Mouse (Mus musculus): ENCODE measurements around the gene 4930505A04Rik. TPM values are rescaled to one million over a fixed set of nuclear protein-coding genes. Genes with fewer than 3 reads are reported as not detected.

Gene 4930505A04Rik
- polyA plus RNA-seq (2016; fragmentation: Nextera tagmentation; extraction: Ambion mirVana), result 0.22 and 0.23 TPM in 2 replicates

- Histone ChIP-seq H3K9ac (peak within 1 kb of the TSS; percentile 51; the same call in 1 of the 2 replicates), H3K27ac (no peak within 1 kb of the TSS), H3K4me2 (replicated peaks) (peak within 1 kb of the TSS; percentile 74), H3K27me3 (replicated peaks) (no peaks in the 10 kb centered on the region), H3K4me1 (0 out of 2 replicates have a peak, but pooled peaks cover 7% of the 10 kb centered on the region), H3K4me3 (peak within 1 kb of the TSS; percentile 42), H3K36me3 (no peaks in the 10 kb centered on the region), H3K9me3 (no peaks in the 10 kb centered on the region)
- 10% methylated on average over 17 of the region's 17 CpGs for WGBS
- ATAC-seq (ENCODE audit: low FRiP score, low read depth), result peak; percentile 99
Measured at GRCm38 (mm10) chr11:30471751-30472593, at the start of gene 4930505A04Rik. Gene 4930505A04Rik, minus strand, starts transcription at chr11:30471827.

DNA sequence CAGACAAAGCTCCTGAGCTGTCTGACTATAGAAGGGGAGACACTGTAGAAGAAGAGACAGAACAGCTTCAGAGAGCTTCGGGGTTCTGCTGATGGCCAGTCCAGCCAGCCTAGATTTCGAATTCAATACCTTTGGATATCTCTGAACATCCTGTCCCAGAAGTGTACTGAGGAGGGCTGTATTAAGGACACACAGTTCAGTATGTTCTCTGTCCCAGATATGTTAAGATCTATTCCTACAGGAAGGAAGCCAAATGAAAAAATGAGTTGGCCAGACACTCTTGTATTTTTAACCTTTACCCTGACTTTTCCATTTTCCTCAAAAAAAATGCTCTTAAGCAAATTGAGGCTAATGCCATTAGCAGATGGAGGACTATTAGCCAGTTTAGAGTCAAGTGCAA lies 45.5 kb upstream of the 4930505A04Rik start:
- Histone ChIP-seq H3K27me3 (replicated peaks) (no peaks in the 10 kb centered on the region), H3K9me3 (no peaks in the 10 kb centered on the region)
- 85% methylated on average over 2 of the region's 2 CpGs for WGBS

GRCm38 (mm10) chr11:30508178-30508577 lies 36.6 kb upstream of the 4930505A04Rik start:
- Histone ChIP-seq H3K4me3 (no peak overlapping the region), H3K9me3 (no peaks in the 10 kb centered on the region), H3K4me2 (replicated peaks) (no peak overlapping the region), H3K4me1 (no peaks in the 10 kb centered on the region), H3K36me3 (no peaks in the 10 kb centered on the region), H3K27ac (no peak overlapping the region), H3K27me3 (replicated peaks) (no peaks in the 10 kb centered on the region), H3K9ac (no peak overlapping the region)
- 89% methylated on average over 4 of the region's 4 CpGs for WGBS
- no peak for ATAC-seq (ENCODE audit: low FRiP score, low read depth)

More for the DNA sequence above, 45.5 kb upstream of the 4930505A04Rik start:
- Histone ChIP-seq H3K4me3 (no peak overlapping the region), H3K4me1 (no peaks in the 10 kb centered on the region), H3K9ac (no peak overlapping the region), H3K27ac (no peak overlapping the region), H3K4me2 (replicated peaks) (no peak overlapping the region), H3K36me3 (no peaks in the 10 kb centered on the region)
- ATAC-seq (ENCODE audit: low FRiP score, low read depth), result no peak

DNA sequence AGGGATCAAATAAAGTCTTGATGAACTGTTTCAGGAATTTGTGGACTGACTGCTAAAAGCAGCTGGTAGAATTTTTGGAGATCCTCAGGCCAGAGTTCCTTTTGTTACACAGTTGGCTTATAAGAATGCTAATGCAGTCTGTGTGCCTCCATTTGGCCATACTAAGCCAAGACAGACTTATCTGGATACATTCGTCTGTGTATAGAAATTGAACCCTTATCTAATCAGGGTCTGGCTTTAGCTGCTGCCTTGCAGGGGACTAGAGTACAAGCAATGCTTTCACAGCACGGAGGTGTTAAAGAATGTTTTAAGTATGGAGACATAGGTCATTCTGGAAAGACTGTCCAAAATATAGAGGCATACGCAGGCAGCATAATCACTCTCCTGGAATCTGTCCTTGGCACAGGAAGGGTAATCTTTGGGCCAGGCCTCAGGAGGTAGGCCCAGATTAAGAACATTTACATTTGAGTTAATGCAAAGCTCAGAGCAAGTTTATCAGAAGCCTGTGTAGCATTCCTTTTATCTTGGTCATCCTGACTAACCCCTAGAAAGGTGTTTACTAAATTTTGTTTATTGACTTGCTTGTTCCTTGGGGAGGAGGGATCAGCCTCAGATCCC lies 27.2 kb upstream of the 4930505A04Rik start:
- Histone ChIP-seq H3K4me1 (no peaks in the 10 kb centered on the region), H3K27ac (no peak overlapping the region), H3K4me2 (replicated peaks) (no peak overlapping the region), H3K27me3 (replicated peaks) (no peaks in the 10 kb centered on the region), H3K9ac (no peak overlapping the region), H3K36me3 (no peaks in the 10 kb centered on the region), H3K9me3 (no peaks in the 10 kb centered on the region), H3K4me3 (no peak overlapping the region)
- ATAC-seq (ENCODE audit: low FRiP score, low read depth), result no peak
- 84% methylated on average over 3 of the region's 3 CpGs for WGBS

DNA sequence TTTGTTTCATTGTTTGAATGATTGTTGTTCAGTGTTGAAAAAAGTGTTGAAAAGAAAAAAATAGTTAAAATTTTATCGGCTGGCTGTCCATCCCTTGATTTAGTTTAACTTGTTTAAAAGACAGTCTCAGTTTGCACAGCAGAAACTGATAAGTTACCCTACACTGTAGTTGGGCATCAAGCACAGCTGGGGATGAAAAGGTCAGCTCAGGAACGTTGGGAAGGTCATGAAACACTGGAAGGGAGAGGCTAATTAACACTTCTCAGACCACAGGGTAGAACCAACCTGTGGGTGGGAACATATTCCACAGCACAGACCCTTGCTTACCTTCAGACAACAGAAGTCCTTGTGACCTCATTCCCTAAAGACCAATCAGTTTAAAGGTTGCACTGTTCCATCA lies 25.5 kb upstream of the 4930505A04Rik start:
- Histone ChIP-seq H3K27ac (no peak overlapping the region), H3K4me2 (replicated peaks) (no peak overlapping the region), H3K27me3 (replicated peaks) (no peaks in the 10 kb centered on the region), H3K36me3 (no peaks in the 10 kb centered on the region), H3K4me1 (no peaks in the 10 kb centered on the region), H3K9me3 (no peaks in the 10 kb centered on the region), H3K4me3 (no peak overlapping the region), H3K9ac (no peak overlapping the region)
- ATAC-seq (ENCODE audit: low FRiP score, low read depth), result no peak
- 67% methylated on average over 2 of the region's 2 CpGs for WGBS

DNA sequence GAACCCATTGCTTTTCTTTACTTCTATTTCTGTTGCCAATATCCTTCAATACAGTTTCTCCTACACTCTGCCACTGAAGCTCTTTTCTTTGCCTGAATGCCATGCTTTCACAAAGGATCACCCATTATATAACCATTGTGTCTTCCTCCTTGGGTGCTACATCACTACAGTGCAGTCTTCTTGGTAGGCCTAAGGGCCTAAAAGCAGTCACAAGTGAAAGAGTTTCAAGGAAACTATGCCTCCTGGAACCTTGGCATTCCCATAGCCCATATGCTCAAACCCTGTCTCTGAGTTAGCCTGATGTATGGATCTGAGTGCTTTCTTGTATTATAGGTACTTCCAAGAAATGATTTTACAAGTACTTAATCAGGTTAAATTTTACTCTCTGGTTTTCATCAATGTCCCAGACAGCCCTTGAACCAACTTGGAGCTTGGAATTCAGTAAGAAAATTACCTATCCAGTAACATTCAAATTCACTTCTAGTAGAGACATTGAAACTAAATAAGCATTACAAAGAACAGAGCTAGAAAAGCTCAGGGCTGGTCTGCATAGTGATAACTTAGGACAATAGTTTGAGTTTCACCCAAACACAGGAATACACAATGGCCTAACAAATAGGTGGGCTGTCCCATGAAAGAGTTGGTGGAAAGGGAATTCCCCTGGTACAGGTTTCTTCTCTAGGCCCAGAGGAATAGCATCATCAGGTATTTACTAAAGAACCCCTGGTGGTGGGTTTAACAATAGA lies 20.1 kb upstream of the 4930505A04Rik start:
- Histone ChIP-seq H3K27me3 (replicated peaks) (no peaks in the 10 kb centered on the region), H3K9ac (no peak overlapping the region), H3K27ac (no peak overlapping the region), H3K36me3 (no peaks in the 10 kb centered on the region), H3K4me2 (replicated peaks) (no peak overlapping the region), H3K4me1 (no peaks in the 10 kb centered on the region), H3K9me3 (no peaks in the 10 kb centered on the region), H3K4me3 (no peak overlapping the region)
- no peak for ATAC-seq (ENCODE audit: low FRiP score, low read depth)

DNA sequence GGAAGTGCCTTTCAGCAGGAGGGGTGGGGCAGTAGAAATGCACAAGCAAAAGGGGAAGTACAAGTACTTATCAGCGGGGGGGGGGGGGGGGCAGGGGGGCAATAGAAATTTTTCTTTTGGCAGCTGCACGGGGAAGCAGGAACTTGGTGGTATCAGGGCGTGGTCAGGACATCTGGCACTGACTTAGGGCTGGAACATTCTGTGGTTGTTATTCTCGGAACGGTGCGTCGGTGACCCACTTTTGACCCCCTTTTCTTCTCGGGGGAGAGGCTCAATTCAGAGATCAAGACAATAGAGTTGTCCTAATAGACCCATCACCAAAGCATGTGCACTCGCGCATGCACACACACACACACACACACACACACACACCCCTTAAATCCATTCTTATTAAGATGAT lies 16.6 kb upstream of the 4930505A04Rik start:
- no peaks in the 10 kb centered on the region for H3K4me1 ChIP-seq
- H3K27me3 ChIP-seq (replicated peaks), result no peaks in the 10 kb centered on the region
- H3K36me3 ChIP-seq, result no peaks in the 10 kb centered on the region
- no peak overlapping the region for H3K4me3 ChIP-seq
- no peak overlapping the region for H3K4me2 ChIP-seq (replicated peaks)
- no peak for ATAC-seq (ENCODE audit: low FRiP score, low read depth)
- H3K27ac ChIP-seq, result no peak overlapping the region
- 73% methylated on average over 10 of the region's 10 CpGs for WGBS
- H3K9ac ChIP-seq, result no peak overlapping the region
- no peaks in the 10 kb centered on the region for H3K9me3 ChIP-seq

GRCm38 (mm10) chr11:30483286-30483685 lies 11.7 kb upstream of the 4930505A04Rik start:
- ATAC-seq (ENCODE audit: low FRiP score, low read depth), result no peak
- no peak overlapping the region for H3K4me2 ChIP-seq (replicated peaks)
- H3K27ac ChIP-seq, result no peak overlapping the region
- H3K27me3 ChIP-seq (replicated peaks), result no peaks in the 10 kb centered on the region
- WGBS, result 89% methylated on average over 4 of the region's 4 CpGs
- H3K4me3 ChIP-seq, result no peak overlapping the region
- H3K9ac ChIP-seq, result no peak overlapping the region
- no peaks in the 10 kb centered on the region for H3K36me3 ChIP-seq
- H3K4me1 ChIP-seq, result no peaks in the 10 kb centered on the region
- H3K9me3 ChIP-seq, result no peaks in the 10 kb centered on the region

DNA sequence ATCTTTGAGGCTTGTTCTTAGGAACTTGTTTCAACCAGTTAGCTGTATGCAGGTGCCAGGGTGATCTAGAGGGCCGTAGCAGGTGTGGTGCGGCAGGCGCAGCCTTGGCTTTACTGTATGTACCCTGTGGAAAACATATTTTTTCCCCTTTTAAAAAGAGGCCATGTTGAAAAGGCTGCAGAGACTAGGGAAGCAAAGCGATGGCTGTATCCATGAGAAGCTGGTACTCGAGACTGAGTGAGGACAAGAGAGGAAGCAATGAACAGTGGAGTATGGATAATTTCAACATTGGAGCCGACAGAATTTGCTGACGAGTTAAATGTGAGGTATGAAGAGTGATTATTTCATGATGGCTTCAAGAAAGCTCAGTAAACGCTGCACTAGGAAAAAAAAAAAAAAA lies 440 bp downstream of the 4930505A04Rik start:
- Histone ChIP-seq H3K9ac (no peak overlapping the region), H3K4me1 (0 out of 2 replicates have a peak, but pooled peaks cover 7% of the 10 kb centered on the region), H3K4me3 (no peak overlapping the region), H3K4me2 (replicated peaks) (peak overlapping the region; percentile 74), H3K27ac (no peak overlapping the region), H3K27me3 (replicated peaks) (no peaks in the 10 kb centered on the region), H3K36me3 (no peaks in the 10 kb centered on the region), H3K9me3 (no peaks in the 10 kb centered on the region)
- 0 out of 2 replicates have a peak, but pooled peaks have one; percentile 5 for ATAC-seq (ENCODE audit: low FRiP score, low read depth)
- WGBS, result 75% methylated on average over 8 of the region's 8 CpGs

- 90% methylated on average over 4 of the region's 4 CpGs for WGBS
- H3K9me3 ChIP-seq, result no peaks in the 10 kb centered on the region
- no peak overlapping the region for H3K9ac ChIP-seq
- no peak overlapping the region for H3K4me3 ChIP-seq
- H3K27me3 ChIP-seq (replicated peaks), result no peaks in the 10 kb centered on the region
- no peak overlapping the region for H3K27ac ChIP-seq
- H3K4me1 ChIP-seq, result no peaks in the 10 kb centered on the region
- H3K36me3 ChIP-seq, result no peaks in the 10 kb centered on the region
- ATAC-seq (ENCODE audit: low FRiP score, low read depth), result no peak
- H3K4me2 ChIP-seq (replicated peaks), result no peak overlapping the region
Measured at GRCm38 (mm10) chr11:30454331-30454730, 17.3 kb downstream of the 4930505A04Rik start.

DNA sequence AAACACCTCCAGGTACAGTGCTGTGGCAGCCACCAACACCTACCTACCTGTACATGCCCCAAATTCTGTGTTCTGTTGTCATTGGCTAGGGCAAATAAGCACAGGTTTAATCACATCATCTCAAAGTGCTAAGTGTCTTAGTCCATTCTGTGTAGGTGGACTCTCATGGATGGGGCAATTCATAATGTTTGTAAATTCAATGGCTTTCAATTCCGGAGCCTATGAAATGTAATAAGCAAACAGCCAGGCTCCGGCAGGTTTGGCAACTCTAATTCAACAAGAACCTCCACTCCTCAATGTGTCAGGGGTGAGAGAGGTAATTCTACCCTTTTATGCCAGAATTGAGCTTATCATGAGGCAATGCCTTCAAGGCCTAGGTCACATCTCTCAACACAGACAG lies 23.5 kb downstream of the 4930505A04Rik start:
- H3K36me3 ChIP-seq, result no peaks in the 10 kb centered on the region
- H3K4me1 ChIP-seq, result no peaks in the 10 kb centered on the region
- WGBS, result 94% methylated on average over 2 of the region's 2 CpGs
- H3K4me3 ChIP-seq, result no peak overlapping the region
- H3K4me2 ChIP-seq (replicated peaks), result no peak overlapping the region
- ATAC-seq (ENCODE audit: low FRiP score, low read depth), result no peak
- no peak overlapping the region for H3K27ac ChIP-seq
- H3K27me3 ChIP-seq (replicated peaks), result no peaks in the 10 kb centered on the region
- no peaks in the 10 kb centered on the region for H3K9me3 ChIP-seq
- no peak overlapping the region for H3K9ac ChIP-seq

- Histone ChIP-seq H3K27me3 (replicated peaks) (no peaks in the 10 kb centered on the region), H3K36me3 (no peaks in the 10 kb centered on the region), H3K27ac (no peak overlapping the region), H3K4me1 (no peaks in the 10 kb centered on the region), H3K4me3 (no peak overlapping the region), H3K9ac (no peak overlapping the region), H3K9me3 (no peaks in the 10 kb centered on the region), H3K4me2 (replicated peaks) (no peak overlapping the region)
- ATAC-seq (ENCODE audit: low FRiP score, low read depth), result no peak
- 92% methylated on average over 1 of the region's 1 CpGs for WGBS
Measured at GRCm38 (mm10) chr11:30447561-30447960, 24.1 kb downstream of the 4930505A04Rik start.
